Mouse (Mus musculus) cerebellum, adult 9-10 months (tissue): ENCODE measurements around the gene Leng1.
A peak's percentile ranks its signal among the peaks of the same experiment; 100 is the strongest.
"Not testable (repeated sequence)": the region's sequence is repeated elsewhere in the genome, so short reads cannot be mapped to it uniquely, and the experiment has no call there.

Source experiments
- DNase-seq: peaks from one replicate; pipeline ENCODE4 v3.0.0; 2022

The Leng1 gene

DNA sequence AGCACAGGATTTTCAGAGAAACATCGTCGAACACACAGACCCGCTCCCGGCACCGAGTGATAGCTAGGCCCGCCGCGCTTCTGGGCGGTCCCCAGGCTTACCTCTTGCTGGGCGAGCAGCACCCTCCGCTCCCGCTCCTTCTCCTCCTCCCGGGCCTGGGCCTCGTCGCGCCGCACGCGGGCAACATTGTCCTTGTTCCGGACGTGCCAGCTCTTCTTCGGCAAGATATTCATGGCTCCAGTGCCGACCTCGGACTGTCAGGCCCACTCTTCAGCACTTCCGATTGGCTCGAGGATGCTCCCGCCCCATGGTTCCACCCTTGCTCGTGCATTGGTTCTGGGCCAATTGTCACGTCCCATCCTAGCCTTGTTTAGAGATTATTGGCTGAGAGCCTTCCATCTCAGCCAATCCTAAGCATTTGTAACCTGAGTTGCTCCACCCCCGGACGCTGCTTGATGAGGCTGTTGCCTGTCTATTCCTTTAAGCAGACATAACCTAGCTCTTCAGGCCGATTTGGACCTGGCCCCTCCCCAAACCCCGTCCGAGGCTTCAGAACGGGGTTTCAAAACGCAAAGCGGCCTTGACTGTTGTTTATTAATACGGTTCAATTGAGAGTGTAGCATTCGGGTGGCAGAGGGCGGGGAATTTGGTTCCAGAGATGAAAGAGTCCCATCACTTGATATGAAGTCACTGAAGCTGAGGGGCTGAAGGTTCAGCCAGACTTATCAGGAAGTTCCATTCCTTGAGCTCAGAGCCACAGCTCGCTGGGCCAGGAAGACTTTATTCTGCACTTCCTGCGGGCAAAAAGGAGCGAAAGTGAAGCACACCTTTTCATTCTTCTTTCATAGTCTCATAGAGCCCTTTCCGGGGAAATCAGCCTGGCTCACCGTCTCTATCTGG, at the start of gene Leng1:
Leng1 (minus strand) TSS at position 626 of the 900 bp plus-strand sequence.
- peak; percentile 98 for DNase-seq

DNA sequence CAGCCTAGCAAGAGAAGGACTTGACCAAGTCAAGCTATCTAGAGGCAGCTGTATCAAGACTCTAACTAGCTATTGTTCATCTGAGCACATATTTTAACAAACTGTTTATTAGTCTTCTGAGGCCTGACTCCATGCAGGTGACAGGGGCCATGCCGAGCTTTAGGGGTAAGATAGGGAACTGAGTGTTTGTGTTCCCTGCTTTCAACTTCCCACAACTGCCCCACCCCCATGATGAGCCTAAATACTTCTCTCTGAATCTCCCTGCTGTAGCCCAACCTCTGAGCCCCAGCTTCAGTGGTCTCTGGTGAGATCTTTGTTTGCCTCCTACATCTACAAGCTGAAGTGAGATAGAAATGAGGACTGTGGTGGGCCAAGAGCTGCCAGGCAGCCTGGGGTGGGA, 49.6 kb upstream of the Leng1 start:
- no peak for DNase-seq

DNA sequence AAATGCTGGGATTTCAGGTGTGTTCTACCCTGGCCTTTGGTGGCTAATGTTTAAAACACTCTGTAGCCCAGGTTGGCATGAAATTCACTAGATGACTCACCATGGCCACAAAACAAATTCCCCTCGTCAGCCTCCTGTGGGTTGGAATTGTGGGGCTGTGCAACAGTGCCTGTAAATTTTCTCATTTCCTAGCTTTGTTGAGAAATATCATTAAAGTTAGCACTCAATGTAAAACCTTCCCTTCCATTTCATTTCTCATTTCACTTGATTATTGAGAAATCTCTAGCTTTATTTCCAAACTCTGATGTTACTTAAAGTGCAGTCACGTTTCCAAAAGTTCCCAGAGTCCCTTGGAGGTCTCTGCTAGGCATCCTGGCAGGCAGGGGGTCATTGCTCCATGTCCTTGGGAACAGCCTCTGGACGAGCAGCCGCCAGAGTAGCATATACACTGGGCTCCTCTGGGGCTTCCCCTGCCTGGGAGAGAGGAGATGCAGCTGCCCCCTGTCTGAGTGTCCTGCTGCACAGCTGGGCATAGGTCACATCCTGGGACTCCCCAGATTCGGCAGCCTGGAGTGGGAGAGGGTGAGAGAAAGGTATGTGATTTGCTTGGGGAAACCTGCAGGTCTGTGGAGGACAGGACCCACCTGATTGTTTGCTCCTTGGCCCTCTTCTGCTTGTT, 46.8 kb upstream of the Leng1 start:
- DNase-seq: no peak

DNA sequence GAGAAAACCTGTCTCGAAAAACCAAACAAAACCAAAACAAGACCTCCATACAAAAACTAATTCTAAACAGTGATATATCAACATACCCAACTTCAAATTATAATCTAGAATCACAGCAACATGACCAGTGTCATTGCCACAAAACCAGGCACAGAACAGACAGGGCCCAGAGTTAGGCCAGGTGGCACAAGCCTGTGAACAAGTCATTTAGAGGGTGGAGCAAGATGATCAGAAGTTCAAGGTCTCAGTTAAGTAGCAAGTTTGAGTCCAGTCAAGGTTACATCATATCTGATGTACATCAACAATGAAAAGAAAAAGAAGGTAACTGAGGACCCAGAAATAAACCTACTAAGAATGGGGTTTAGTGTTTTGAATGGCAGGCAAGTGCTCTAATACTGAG, 43.4 kb upstream of the Leng1 start:
- no peak for DNase-seq

DNA sequence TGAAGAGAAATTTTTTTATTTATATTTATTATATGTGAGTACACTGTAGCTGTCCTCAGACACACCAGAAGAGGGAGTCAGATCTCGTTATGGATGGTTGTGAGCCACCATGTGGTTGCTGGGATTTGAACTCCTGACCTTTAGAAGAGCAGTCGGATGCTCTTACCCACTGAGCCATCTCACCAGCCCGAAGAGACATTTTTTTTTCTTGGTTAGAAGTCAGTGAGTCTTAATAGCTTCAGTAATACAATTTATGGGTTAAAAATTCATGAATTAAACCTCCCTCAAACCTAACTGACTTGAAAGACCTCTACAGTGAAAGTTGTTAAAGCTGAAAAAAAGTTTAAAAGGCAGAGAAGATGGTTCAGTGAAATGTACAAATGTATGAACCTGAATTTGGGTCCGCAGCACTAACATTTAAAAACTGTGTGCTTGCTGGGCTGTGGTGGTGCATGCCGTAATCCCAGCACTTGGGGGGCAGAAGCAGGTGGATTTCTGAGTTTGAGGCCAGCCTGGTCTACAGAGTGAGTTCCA, 42.9 kb upstream of the Leng1 start:
- DNase-seq: not testable (repeated sequence)

DNA sequence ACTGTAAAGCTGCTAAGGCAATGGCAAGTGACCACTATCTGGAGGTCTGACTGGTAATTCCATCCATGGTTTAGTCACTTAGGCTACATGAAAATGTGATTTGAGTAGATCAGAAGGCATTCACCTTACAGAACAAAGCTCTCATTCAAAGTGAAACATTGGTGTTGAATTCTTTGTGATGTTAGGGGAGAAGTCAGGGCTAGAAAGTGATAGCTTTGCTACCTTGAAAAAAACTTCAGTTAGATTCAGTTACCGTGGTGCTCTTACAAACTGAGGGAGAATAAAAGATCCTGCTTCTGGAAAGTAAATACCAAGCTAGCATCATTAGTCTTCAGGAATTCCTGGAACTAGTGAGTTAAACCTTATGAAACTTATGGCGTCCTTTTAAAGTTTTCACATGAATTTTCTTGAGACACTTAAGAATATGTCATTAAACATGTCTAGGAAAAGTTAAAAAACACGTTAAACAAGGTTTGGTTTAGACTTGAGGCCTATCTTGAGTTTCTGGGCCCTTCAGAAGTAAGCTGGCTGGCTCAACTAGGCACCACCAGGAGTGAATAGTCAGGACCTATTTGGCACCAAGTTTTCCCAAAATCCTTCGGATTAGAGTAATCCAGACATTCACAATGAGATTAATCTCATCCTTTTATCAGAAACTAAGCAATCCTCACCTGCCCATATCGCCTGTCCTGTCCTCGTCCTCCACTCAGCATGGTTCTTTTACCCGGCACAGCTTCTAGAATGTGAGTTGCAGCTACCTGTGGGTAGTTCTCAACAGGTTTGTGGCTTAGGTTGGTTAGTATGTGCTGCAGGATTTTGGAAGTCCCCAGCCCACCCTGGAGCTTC, 42.2 kb upstream of the Leng1 start:
- DNase-seq: no peak

DNA sequence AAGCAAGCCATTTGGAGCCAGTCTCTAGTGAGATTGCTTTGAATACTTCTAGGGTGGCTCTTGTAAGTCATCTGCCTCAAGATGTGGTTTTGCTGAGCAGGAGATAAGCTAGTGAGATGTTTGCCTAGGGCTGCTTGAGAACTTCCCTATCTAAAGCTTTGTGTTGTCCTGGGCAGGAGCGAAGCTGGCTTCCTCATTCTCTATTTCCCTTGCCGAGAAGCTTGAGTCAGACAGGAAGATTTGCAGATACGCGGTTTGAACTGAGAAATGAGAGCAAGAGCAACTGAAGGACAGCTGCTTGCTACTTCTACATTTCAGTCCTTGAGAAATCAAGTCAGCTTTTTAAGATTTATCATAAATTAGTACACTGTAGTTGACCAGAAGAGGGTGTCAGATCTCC, 41.4 kb upstream of the Leng1 start:
- no peak for DNase-seq

DNA sequence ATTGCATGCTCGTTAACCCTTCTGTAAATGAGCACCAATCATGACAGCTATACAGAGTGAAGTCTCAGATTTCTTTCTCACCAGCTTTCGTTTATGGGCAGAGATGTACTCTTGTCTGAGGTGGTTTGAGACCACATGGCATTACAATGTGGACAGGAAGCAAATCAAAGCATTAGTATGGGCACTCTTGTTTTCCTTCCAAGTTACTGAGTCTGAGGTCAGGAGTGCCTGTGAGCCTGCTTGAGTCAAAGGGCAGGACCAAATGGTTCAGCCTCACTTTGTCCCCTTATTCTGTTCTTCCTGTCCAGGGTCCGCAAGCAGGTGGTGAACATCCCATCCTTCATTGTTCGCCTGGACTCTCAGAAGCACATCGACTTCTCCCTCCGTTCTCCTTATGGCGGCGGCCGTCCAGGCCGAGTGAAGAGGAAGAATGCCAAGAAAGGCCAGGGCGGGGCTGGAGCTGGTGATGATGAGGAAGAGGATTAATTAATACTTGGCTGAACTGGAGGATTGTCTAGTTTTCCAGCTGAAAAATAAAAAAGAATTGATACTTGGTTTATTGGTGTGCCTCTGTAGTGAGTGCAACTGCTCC, 40.8 kb upstream of the Leng1 start:
- DNase-seq: peak; percentile 43

DNA sequence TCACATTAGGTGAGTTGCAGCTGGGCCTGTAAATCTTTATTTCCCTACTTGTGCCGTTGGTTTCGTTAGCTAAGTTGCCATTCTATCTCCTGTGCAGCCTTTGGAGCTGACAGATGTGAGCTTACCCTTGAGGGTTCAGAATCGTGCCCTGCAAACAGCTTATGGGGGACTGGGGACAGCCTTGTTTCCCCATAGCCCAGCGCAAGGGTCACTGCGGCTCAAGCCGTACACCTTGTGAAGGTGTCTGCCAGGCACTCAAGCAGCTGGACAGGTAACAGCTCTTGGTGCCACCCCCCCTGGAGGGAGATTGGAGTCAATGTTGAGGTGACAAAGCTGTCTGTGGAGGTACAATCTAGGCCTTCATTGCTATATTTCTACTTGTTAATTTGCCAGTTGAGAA, 40.3 kb upstream of the Leng1 start:
- DNase-seq: peak; percentile 42

DNA sequence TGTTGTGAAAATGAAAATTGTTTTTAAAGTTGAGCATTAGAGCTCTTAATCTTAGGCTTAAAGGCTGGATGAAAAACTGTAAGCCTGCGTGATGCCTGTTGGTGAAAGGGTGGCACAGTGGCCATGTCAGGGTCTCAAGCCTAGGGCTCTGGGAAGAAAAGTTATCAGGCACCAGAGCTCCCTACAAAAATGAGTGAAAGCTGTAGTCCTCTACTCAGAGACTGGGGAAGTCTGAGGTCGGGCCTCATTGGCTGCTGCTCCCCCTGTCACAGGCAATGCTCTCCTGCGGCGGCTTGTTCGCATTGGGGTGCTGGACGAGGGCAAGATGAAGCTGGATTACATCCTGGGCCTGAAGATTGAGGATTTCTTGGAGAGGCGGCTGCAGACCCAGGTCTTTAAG, 39.8 kb upstream of the Leng1 start:
- not testable (repeated sequence) for DNase-seq

DNA sequence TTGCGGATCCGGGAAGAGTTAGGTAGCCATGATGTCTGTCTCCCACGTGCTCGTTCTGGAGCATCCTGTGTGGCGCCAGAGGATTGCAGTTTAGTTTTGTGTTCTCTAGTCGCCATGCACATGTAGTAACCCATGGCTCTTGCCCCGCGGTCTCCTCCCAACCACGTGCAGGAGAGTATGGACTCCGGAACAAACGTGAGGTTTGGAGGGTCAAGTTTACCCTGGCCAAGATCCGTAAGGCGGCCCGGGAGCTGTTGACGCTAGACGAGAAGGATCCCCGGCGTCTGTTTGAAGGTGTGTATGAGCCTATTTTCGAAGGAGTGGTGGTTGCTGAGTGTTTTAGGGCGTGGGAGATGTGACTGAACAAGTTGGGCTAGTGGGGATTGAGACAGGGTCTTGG, 38.8 kb upstream of the Leng1 start:
- DNase-seq: no peak

DNA sequence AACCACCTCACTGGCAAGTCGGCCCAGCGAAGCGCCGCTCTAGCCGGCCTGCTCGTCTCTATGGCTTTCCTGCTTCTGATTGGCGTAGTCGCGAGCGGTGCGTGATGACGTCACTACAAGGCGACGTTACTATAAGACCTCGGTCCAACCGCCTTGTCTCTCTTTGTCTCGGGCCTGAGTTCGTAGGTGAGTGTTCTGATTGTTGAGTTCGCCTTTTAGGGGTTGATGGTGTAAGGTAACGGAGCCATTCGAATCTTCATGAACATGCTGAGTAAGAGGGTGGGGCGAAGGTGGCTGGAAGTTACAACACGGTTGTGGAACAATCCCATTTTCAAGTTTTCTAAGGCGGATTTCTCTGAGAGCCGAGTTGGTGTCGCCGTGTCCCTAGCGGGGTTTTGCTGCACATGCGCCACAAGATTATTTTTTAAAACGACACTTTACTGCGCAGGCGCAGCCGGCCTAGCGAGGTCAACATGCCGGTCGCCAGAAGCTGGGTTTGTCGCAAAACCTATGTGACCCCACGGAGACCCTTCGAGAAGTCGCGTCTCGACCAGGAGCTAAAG, 38.3 kb upstream of the Leng1 start, which contains the start of gene Rps9:
Rps9 (plus strand) TSS at position 115 of the 563 bp plus-strand sequence.
- peak; percentile 98 for DNase-seq

DNA sequence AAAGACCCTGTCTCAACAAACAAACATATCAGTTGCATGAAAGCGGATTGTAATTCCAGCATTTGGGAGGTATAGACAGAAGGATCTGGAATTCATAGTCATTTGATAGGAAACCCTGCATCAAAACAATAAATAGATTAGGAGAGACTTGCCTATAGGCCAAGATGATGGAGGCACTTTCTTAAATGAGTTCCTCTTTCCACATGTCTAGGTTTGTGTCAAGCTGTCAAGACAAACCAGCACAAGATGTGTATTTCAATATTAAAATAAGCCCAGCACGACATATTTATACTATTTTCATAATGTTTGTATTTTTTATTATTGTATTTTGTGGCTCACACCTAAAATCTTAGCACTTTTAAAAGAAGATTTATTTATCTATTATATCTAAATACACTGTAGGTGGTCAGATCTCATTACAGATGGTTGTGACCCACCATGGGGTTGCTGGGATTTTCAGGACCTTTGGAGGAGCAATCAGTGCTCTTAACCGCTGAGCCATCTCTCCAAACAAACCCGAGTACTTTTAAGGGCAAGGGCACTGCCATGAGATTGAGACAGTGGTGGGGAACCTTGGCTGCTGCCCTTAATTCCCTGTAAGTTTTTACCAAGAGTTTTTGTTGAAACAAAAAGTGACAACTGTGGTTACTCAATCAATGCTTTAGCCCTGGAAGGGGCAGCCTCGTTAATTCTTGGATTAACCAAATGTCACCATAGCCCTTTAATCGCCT, 37.7 kb upstream of the Leng1 start:
- no peak for DNase-seq

DNA sequence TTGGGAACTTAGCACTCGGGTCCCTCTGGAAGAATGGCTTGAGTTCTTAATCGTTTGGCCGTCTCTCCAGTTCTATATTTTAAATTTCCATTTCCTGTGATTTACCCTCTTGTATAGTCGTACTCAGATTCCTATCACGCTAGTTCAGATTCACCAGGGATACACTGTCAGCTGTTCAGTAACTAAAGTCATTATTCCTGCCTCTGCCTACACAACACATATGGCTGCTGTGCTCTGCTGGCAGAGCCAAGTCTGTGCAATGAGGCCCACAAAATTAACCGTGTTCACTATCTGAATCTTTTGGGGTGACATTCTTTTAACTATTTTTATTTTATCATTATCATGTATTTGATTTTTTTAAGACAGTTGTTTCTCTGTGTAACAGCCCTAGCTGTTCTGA, 32.8 kb upstream of the Leng1 start:
- no peak for DNase-seq

DNA sequence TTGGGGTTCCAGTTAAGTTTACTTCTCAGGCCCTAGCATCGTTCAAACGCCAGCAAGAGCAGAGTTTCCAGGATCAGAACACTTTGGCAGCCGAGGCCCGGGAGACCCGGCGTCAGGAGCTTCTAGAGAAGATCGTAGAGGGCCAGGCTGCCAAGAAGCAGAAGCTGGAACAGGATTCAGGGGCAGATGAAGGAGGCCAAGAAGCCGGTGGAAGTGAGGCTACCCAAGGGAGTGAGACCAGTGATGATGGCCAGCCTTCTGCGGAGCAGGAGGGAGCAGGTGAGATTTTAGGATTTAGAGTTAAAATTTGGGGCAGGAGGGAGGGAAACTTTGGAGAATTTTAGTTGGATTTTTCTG, 29.3 kb upstream of the Leng1 start:
- DNase-seq: not testable (repeated sequence)

DNA sequence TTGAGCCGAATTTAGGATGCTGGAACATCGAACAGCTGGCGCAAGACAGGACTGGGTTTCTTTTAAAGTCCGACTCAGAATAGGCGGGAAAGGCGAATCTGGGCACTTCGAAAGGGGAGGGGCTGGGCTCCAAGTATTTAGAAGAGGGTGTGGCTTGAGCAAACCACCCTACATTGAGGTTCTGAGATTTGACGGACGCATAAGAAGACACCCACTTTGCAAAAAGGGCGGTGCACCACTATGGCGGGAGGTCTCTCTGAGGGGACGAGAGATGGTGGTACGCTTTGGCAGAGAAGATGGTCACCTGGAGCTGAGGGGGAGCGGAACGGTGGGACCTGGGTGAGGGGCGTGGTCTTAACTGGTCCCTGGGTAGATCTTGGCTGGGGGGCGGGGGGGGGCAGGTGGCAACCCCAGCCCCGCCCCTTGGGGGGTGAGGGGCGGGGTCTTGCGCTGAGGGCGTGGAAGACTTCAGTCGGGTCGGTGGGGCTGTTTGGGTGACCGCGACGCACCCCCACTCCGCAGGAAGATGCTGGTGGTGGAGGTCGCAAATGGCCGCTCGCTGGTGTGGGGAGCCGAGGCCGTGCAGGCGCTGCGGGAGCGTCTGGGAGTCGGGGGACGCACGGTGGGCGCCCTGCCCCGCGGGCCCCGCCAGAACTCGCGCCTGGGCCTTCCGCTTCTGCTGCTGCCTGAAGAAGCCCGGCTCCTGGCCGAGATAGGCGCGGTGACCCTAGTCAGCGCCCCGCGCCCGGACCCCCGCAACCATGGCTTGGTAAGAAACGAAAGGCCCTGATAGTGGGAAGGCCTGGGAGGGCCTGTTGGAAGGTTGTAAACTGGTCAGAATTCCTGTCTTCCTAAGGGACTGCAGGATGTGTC, 28.7 kb upstream of the Leng1 start:
- DNase-seq: peak; percentile 84

DNA sequence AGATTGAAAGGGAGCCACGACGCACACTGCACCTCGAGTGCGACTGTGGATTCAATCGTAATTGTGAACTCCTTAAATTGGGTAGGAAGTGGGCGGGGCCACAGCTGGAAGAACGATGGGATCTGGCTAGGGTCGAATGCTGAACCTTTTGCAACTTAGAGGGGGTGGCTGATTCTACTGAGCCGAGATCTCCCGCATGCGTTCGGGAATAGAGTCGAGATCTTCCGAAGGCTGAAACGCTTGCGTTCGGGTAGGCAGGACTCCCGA, 28.1 kb upstream of the Leng1 start:
- DNase-seq: no peak

DNA sequence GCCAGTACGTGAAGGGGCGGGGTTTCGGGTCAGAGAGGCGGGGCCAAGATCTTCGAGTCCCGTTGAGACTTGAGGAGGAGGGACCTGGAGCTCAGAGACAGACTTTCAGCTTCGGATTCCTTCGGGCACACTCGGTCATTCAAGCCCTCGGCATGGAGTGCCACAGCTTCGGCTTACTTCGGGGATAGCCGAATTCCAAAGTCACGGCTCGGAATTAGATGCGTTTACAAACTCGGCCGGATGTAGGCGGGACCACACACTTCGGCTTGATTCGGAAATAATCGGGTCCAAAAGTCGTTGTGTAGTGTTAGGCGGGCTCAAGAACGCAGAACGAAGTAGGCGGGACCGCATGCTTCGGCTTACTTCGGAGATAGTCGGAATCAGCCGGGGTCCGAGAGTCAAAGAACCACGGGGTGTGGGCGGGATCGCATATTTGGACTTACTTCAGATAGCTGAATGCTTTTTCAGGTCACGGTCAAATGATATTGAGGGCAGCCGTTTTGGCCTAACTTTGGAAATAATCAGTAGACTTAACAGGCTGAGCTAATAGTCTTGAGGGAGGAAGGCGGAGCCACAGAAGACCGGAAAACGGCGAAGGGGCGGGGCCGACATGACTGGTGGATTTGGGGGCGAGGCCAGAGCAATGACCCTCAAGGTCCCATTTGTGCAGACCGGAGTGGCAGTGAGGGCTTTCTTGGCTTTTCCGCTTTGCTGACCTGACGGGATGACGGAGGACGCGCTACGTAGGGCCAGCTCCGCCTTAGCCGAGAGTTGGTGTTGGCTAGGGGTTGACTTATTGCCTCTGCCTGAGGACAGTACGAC, 27.6 kb upstream of the Leng1 start, which contains the start of gene Mboat7:
Mboat7 (minus strand) TSS at position 537 of the 822 bp plus-strand sequence.
- peak; percentile 99 for DNase-seq

DNA sequence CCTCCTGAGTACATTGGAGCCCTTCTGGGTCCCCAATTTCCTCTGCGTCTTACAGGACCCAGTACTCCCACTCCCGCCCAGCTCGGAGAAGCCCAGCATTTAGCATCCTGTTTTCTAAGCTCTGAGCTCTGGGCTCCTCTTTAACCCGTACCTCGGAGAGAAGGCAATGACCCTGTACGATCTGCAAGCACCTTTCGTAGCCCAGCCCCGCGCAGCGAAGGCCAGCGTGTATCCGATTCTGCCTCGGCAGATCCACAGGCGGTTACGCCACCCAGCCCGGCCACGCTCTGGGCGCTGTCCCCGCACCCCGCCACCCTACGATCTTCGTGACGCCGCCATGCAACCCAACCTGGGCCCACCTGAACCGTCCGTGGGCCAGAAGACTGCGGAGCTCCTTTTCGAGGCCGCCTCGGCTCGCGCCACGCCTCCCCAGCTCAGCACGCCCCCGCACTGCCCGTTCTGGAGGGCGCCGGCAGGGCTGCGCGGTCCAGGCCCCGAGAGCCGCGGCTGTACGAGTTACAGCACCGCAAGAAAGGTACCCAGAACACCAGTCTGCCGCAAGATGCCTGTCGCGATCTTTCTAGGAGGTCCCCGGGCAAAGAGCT, 26.8 kb upstream of the Leng1 start, which contains the start of gene Tsen34:
Tsen34 (plus strand) TSS at position 482 of the 605 bp plus-strand sequence.
- no peak for DNase-seq
